Mouse (Mus musculus) cerebellum, adult 18-20 months (tissue): ENCODE measurements at regions not wholly inside any gene's neighbourhood (a gene's known extent, or its start where the extent isn't known, plus 50 kb on each side); places are given as distances from the start of the nearest gene placed in this dataset.

Source experiments
- DNase-seq, 2 experiments: peaks; one replicate each; pipeline ENCODE4 v3.0.0; 2021

- no peak for DNase-seq
Observed at GRCm38 (mm10) chr10:9459145-9459544, 215.9 kb downstream of the Samd5 start.

GRCm38 (mm10) chr10:9458466-9458865 lies 216.5 kb downstream of the Samd5 start:
- no peak for DNase-seq

GRCm38 (mm10) chr10:9457222-9457621 lies 217.8 kb downstream of the Samd5 start:
- DNase-seq, result no peak

- DNase-seq, result no peak
Observed at GRCm38 (mm10) chr10:9439072-9439471, 235.9 kb downstream of the Samd5 start.

GRCm38 (mm10) chr10:9438366-9438765 lies 236.6 kb downstream of the Samd5 start:
- DNase-seq, result no peak

- no peak for DNase-seq
Observed at GRCm38 (mm10) chr10:9429085-9429484, 245.9 kb downstream of the Samd5 start.

- DNase-seq, result no peak
Observed at GRCm38 (mm10) chr10:9420741-9421140, 254.3 kb downstream of the Samd5 start.

GRCm38 (mm10) chr10:9416685-9417084 lies 258.3 kb downstream of the Samd5 start:
- no peak for DNase-seq

GRCm38 (mm10) chr10:9406101-9406500 lies 268.9 kb downstream of the Samd5 start:
- no peak for DNase-seq

- no peak for DNase-seq
Observed at GRCm38 (mm10) chr10:9405417-9405816, 269.6 kb downstream of the Samd5 start.

GRCm38 (mm10) chr10:9404963-9405362 lies 270.0 kb downstream of the Samd5 start:
- DNase-seq, result no peak

- no peak for DNase-seq
Observed at GRCm38 (mm10) chr10:9400911-9401617, 273.9 kb downstream of the Samd5 start.

- no peak for DNase-seq
Observed at GRCm38 (mm10) chr10:9377440-9378101, 297.4 kb downstream of the Samd5 start.

- DNase-seq, result no peak
Observed at GRCm38 (mm10) chr10:9362306-9362865, 312.6 kb downstream of the Samd5 start.

- no peak for DNase-seq
Observed at GRCm38 (mm10) chr10:9338207-9338801, 336.7 kb downstream of the Samd5 start.

GRCm38 (mm10) chr10:9334245-9334845 lies 340.7 kb downstream of the Samd5 start:
- DNase-seq, result no peak

GRCm38 (mm10) chr10:9331694-9332093 lies 343.3 kb downstream of the Samd5 start:
- DNase-seq, result no peak

- DNase-seq, result no peak
Observed at GRCm38 (mm10) chr10:9328324-9328723, 346.7 kb downstream of the Samd5 start.

GRCm38 (mm10) chr10:9327881-9328280 lies 347.1 kb downstream of the Samd5 start:
- DNase-seq, result peak in 1 of 2 experiments; percentile 3

GRCm38 (mm10) chr10:9312326-9312725 lies 362.7 kb downstream of the Samd5 start:
- DNase-seq, result no peak

- no peak for DNase-seq
Observed at GRCm38 (mm10) chr10:9310346-9310745, 364.7 kb downstream of the Samd5 start.

- DNase-seq, result no peak
Observed at GRCm38 (mm10) chr10:9296055-9296454, 379.0 kb downstream of the Samd5 start.

- no peak for DNase-seq
Observed at GRCm38 (mm10) chr10:9295269-9295668, 379.7 kb downstream of the Samd5 start.
